ENCODE assay signal across 20 mouse cellular contexts in genomic region chr9:123247992-123248391, GRCm38 (mm10). TPM values are rescaled to one million over a fixed set of nuclear protein-coding genes. Genes with fewer than 3 reads are reported as not detected.
"Had no signal": no experiment of that assay in that cellular context is flagged by ENCODE, and none has a peak within 500 bp of the region (broad histone marks: within the 10 kb centered on the region; RNA-seq: fewer than 3 reads in every experiment).

No protein-coding gene starts in this region.

- H3K9me3 ChIP-seq: limb, embryonic 12.5 days; limb, embryonic 15.5 days; lung, embryonic 15.5 days; midbrain, embryonic 12.5 days; midbrain, embryonic 15.5 days; neural tube, embryonic 13.5 days had no signal

- H3K36me3 ChIP-seq: limb, embryonic 12.5 days; limb, embryonic 15.5 days; lung, embryonic 15.5 days; midbrain, embryonic 12.5 days; midbrain, embryonic 15.5 days; neural tube, embryonic 13.5 days had no signal

- H3K4me2 ChIP-seq: limb, embryonic 12.5 days; limb, embryonic 15.5 days; lung, embryonic 15.5 days; midbrain, embryonic 12.5 days; midbrain, embryonic 15.5 days; neural tube, embryonic 13.5 days had no signal

- H3K4me3 ChIP-seq: limb, embryonic 12.5 days; limb, embryonic 15.5 days; lung, embryonic 15.5 days; midbrain, embryonic 12.5 days; midbrain, embryonic 15.5 days; neural tube, embryonic 13.5 days had no signal

- H3K4me1 ChIP-seq: limb, embryonic 12.5 days; limb, embryonic 15.5 days; lung, embryonic 15.5 days; midbrain, embryonic 12.5 days; midbrain, embryonic 15.5 days; neural tube, embryonic 13.5 days had no signal

- DNase-seq: kidney, adult 2 months; kidney, postnatal 10 days; kidney, postnatal 36 days; left cerebral cortex, postnatal 4 days; lung, adult 18-20 months; lung, postnatal 10 days; lung, postnatal 36 days; right cerebral cortex, postnatal 4 days; thymus, adult 2 months; thymus, postnatal 14 days; thymus, postnatal 4 days had no signal

- H3K9ac ChIP-seq: limb, embryonic 12.5 days; limb, embryonic 15.5 days; lung, embryonic 15.5 days; midbrain, embryonic 12.5 days; midbrain, embryonic 15.5 days; neural tube, embryonic 13.5 days had no signal

- H3K27ac ChIP-seq: limb, embryonic 12.5 days; limb, embryonic 15.5 days; lung, embryonic 15.5 days; midbrain, embryonic 12.5 days; midbrain, embryonic 15.5 days; neural tube, embryonic 13.5 days; stomach, postnatal 0 days had no signal

- ATAC-seq: intestine, postnatal 0 days; midbrain, embryonic 15.5 days had no signal

- H3K27me3 ChIP-seq: limb, embryonic 12.5 days; limb, embryonic 15.5 days; lung, embryonic 15.5 days; midbrain, embryonic 12.5 days; midbrain, embryonic 15.5 days; neural tube, embryonic 13.5 days had no signal

RNA-seq across cellular contexts. Expression of gene Cdcp1, which starts 32.2 kb away (rescaled TPM):
- total RNA-seq: layer of hippocampus, postnatal 14 days had no signal
